Mouse (Mus musculus) monocyte, adult 5-6 weeks (primary cell): ENCODE data around the gene BC034090. TPM values are rescaled to one million over a fixed set of nuclear protein-coding genes. Genes with fewer than 3 reads are reported as not detected.

Experiments
- ATAC-seq: fragments of 153-309, 156-312 bp; replicated peaks from 2 replicates; pipeline ENCODE4 v1.8.0; 2017; ENCODE audit warnings: mild to moderate bottlenecking; ENCODE audit not compliant: low TSS enrichment, insufficient number of reproducible peaks, severe bottlenecking, poor library complexity, low FRiP score
- total RNA-seq: library from RNA; stranded (forward); fragments of 200-1000, 200-491, 200-594 nt; gene quantifications from 3 replicates; pipeline ENCODE4 v1.2.3, GENCODE M21; 2017

The BC034090 gene
- total RNA-seq, 1 experiment from 2014 or later: 0.48 TPM

- no peak for ATAC-seq
Measured at GRCm38 (mm10) chr1:155222101-155222669, 22.1 kb downstream of the BC034090 start.

- ATAC-seq: no peak
Measured at GRCm38 (mm10) chr1:155218924-155219323, 25.3 kb downstream of the BC034090 start.

- peak; percentile 44; the same call in 1 of the 2 replicates for ATAC-seq
Measured at GRCm38 (mm10) chr1:155217865-155218541, 26.2 kb downstream of the BC034090 start.

- no peak for ATAC-seq
Measured at GRCm38 (mm10) chr1:155216844-155217243, 27.4 kb downstream of the BC034090 start.

GRCm38 (mm10) chr1:155216313-155216712 lies 27.9 kb downstream of the BC034090 start:
- no peak for ATAC-seq

GRCm38 (mm10) chr1:155215066-155215764 lies 29.0 kb downstream of the BC034090 start:
- ATAC-seq: no peak

GRCm38 (mm10) chr1:155213912-155214311 lies 30.3 kb downstream of the BC034090 start:
- no peak for ATAC-seq

GRCm38 (mm10) chr1:155212936-155213774 lies 31.1 kb downstream of the BC034090 start:
- ATAC-seq: no peak

GRCm38 (mm10) chr1:155212493-155212892 lies 31.8 kb downstream of the BC034090 start:
- no peak for ATAC-seq

GRCm38 (mm10) chr1:155212081-155212480 lies 32.2 kb downstream of the BC034090 start:
- ATAC-seq: no peak

- ATAC-seq: no peak
Measured at GRCm38 (mm10) chr1:155211017-155211416, 33.2 kb downstream of the BC034090 start.

- ATAC-seq: 0 out of 2 replicates have a peak, but pooled peaks have one; percentile 6
Measured at GRCm38 (mm10) chr1:155210011-155210763, 34.1 kb downstream of the BC034090 start.

GRCm38 (mm10) chr1:155207859-155208258 lies 36.4 kb downstream of the BC034090 start:
- ATAC-seq: no peak

- ATAC-seq: no peak
Measured at GRCm38 (mm10) chr1:155205822-155206660, 38.2 kb downstream of the BC034090 start.

GRCm38 (mm10) chr1:155205311-155205710 lies 38.9 kb downstream of the BC034090 start:
- no peak for ATAC-seq

- ATAC-seq: no peak
Measured at GRCm38 (mm10) chr1:155204560-155205162, 39.6 kb downstream of the BC034090 start.

GRCm38 (mm10) chr1:155203954-155204353 lies 40.3 kb downstream of the BC034090 start:
- ATAC-seq: no peak
